Mouse (Mus musculus): ENCODE data around the gene Ulk3. TPM values are rescaled to one million over a fixed set of nuclear protein-coding genes. Genes with fewer than 3 reads are reported as not detected.

Gene Ulk3
- total RNA-seq, 1 experiment: 7.3 TPM

GRCm38 (mm10) chr9:57617556-57618169, 28.4 kb downstream of the Ulk3 start:
- no peaks in the 10 kb centered on the region for H3K4me1 ChIP-seq (ENCODE audit: control insufficient read depth in 2 of 2, insufficient read depth in 2 of 2, low read length in 2 of 2, poor library complexity in 1 of 2)
- in situ Hi-C loops (cut with MboI; ENCODE audit: low sequenced_read_pairs in 2 of 2, unreplicated experiment in 2 of 2): no loop called here
- DNase-seq (ENCODE audit: low read depth, low spot score): no peak
- H3K4me3 ChIP-seq (ENCODE audit: insufficient read depth in 1 of 2, low read depth in 1 of 2, low read length in 2 of 2, poor library complexity in 1 of 2, severe bottlenecking in 1 of 2): no peak overlapping the region
- TF ChIP-seq MAFK (IDR thresholded peaks at IDR 0.05; ENCODE audit: insufficient read depth, low read depth, low read length) (no peak), CHD2 (IDR thresholded peaks at IDR 0.05; ENCODE audit: low read depth, low read length) (no peak), ZC3H11A (IDR thresholded peaks at IDR 0.05; ENCODE audit: borderline replicate concordance, low read depth, low read length) (no peak), ZNF384 (IDR thresholded peaks at IDR 0.05; ENCODE audit: low read depth, low read length) (no peak), HCFC1 (IDR thresholded peaks at IDR 0.05; ENCODE audit: borderline replicate concordance, insufficient read depth, low read length) (no peak)
- H3K36me3 ChIP-seq (ENCODE audit: control insufficient read depth, insufficient read depth, low read length, poor library complexity, severe bottlenecking): no peaks in the 10 kb centered on the region
- no peak overlapping the region for H3K27ac ChIP-seq (ENCODE audit: insufficient read depth, low read depth, low read length, poor library complexity, severe bottlenecking)
- H3K9me3 ChIP-seq (ENCODE audit: control insufficient read depth, insufficient read depth, low read depth, low read length): no peaks in the 10 kb centered on the region
- H3K9ac ChIP-seq (ENCODE audit: insufficient read depth, low read depth, low read length, poor library complexity, severe bottlenecking): no peak overlapping the region

- in situ Hi-C loops (cut with MboI; ENCODE audit: low sequenced_read_pairs in 2 of 2, unreplicated experiment in 2 of 2): no loop called here
- no peak overlapping the region for H3K4me3 ChIP-seq (ENCODE audit: insufficient read depth in 1 of 2, low read depth in 1 of 2, low read length in 2 of 2, poor library complexity in 1 of 2, severe bottlenecking in 1 of 2)
- H3K36me3 ChIP-seq (ENCODE audit: control insufficient read depth, insufficient read depth, low read length, poor library complexity, severe bottlenecking): no peaks in the 10 kb centered on the region
- H3K9ac ChIP-seq (ENCODE audit: insufficient read depth, low read depth, low read length, poor library complexity, severe bottlenecking): no peak overlapping the region
- no peaks in the 10 kb centered on the region for H3K4me1 ChIP-seq (ENCODE audit: control insufficient read depth in 2 of 2, insufficient read depth in 2 of 2, low read length in 2 of 2, poor library complexity in 1 of 2)
- H3K9me3 ChIP-seq (ENCODE audit: control insufficient read depth, insufficient read depth, low read depth, low read length): no peaks in the 10 kb centered on the region
- DNase-seq (ENCODE audit: low read depth, low spot score): no peak
- H3K27ac ChIP-seq (ENCODE audit: insufficient read depth, low read depth, low read length, poor library complexity, severe bottlenecking): no peak overlapping the region
- no peak for TF ChIP-seq ZNF384 (IDR thresholded peaks at IDR 0.05; ENCODE audit: low read depth, low read length)
- no peak for TF ChIP-seq HCFC1 (IDR thresholded peaks at IDR 0.05; ENCODE audit: borderline replicate concordance, insufficient read depth, low read length)
Measured at GRCm38 (mm10) chr9:57618854-57619253, 29.6 kb downstream of the Ulk3 start.

GRCm38 (mm10) chr9:57620674-57621073, 31.4 kb downstream of the Ulk3 start, which contains the start of gene Lman1l:
Gene Lman1l (minus strand): TSS chr9:57620774.
- no peak within 1 kb of the TSS for H3K4me3 ChIP-seq (ENCODE audit: insufficient read depth in 1 of 2, low read depth in 1 of 2, low read length in 2 of 2, poor library complexity in 1 of 2, severe bottlenecking in 1 of 2)
- in situ Hi-C loops (cut with MboI; ENCODE audit: low sequenced_read_pairs in 2 of 2, unreplicated experiment in 2 of 2): no loop called here
- H3K4me1 ChIP-seq (ENCODE audit: control insufficient read depth in 2 of 2, insufficient read depth in 2 of 2, low read length in 2 of 2, poor library complexity in 1 of 2): no peaks in the 10 kb centered on the region
- TF ChIP-seq HCFC1 (IDR thresholded peaks at IDR 0.05; ENCODE audit: borderline replicate concordance, insufficient read depth, low read length) (no peak), CHD2 (IDR thresholded peaks at IDR 0.05; ENCODE audit: low read depth, low read length) (no peak)
- H3K27ac ChIP-seq (ENCODE audit: insufficient read depth, low read depth, low read length, poor library complexity, severe bottlenecking): no peak within 1 kb of the TSS
- DNase-seq (ENCODE audit: low read depth, low spot score): no peak
- peaks cover 1% of the 10 kb centered on the region; the same call in 1 of the 2 replicates for H3K36me3 ChIP-seq (ENCODE audit: control insufficient read depth, insufficient read depth, low read length, poor library complexity, severe bottlenecking)
- no peaks in the 10 kb centered on the region for H3K9me3 ChIP-seq (ENCODE audit: control insufficient read depth, insufficient read depth, low read depth, low read length)
- no peak within 1 kb of the TSS for H3K9ac ChIP-seq (ENCODE audit: insufficient read depth, low read depth, low read length, poor library complexity, severe bottlenecking)

GRCm38 (mm10) chr9:57624295-57624694, 35.0 kb downstream of the Ulk3 start:
- in situ Hi-C loops (cut with MboI; ENCODE audit: low sequenced_read_pairs in 2 of 2, unreplicated experiment in 2 of 2): no loop called here
- no peak for DNase-seq (ENCODE audit: low read depth, low spot score)
- no peaks in the 10 kb centered on the region for H3K9me3 ChIP-seq (ENCODE audit: control insufficient read depth, insufficient read depth, low read depth, low read length)
- no peak overlapping the region for H3K9ac ChIP-seq (ENCODE audit: insufficient read depth, low read depth, low read length, poor library complexity, severe bottlenecking)
- H3K36me3 ChIP-seq (ENCODE audit: control insufficient read depth, insufficient read depth, low read length, poor library complexity, severe bottlenecking): peaks cover 32% of the 10 kb centered on the region
- H3K4me3 ChIP-seq (ENCODE audit: insufficient read depth in 1 of 2, low read depth in 1 of 2, low read length in 2 of 2, poor library complexity in 1 of 2, severe bottlenecking in 1 of 2): no peak overlapping the region
- no peak overlapping the region for H3K27ac ChIP-seq (ENCODE audit: insufficient read depth, low read depth, low read length, poor library complexity, severe bottlenecking)
- peaks cover 0 to 9% of the 10 kb centered on the region in 2 experiments; a peak in 2 of 4 replicates for H3K4me1 ChIP-seq (ENCODE audit: control insufficient read depth in 2 of 2, insufficient read depth in 2 of 2, low read length in 2 of 2, poor library complexity in 1 of 2)
- no peak for TF ChIP-seq MAFK (IDR thresholded peaks at IDR 0.05; ENCODE audit: insufficient read depth, low read depth, low read length)
- no peak for TF ChIP-seq ZC3H11A (IDR thresholded peaks at IDR 0.05; ENCODE audit: borderline replicate concordance, low read depth, low read length)
- no peak for TF ChIP-seq CHD2 (IDR thresholded peaks at IDR 0.05; ENCODE audit: low read depth, low read length)
- TF ChIP-seq ZNF384 (IDR thresholded peaks at IDR 0.05; ENCODE audit: low read depth, low read length): no peak
- TF ChIP-seq HCFC1 (IDR thresholded peaks at IDR 0.05; ENCODE audit: borderline replicate concordance, insufficient read depth, low read length): no peak
